Mouse (Mus musculus) macrophage (primary cell): ENCODE results near the gene Srrm1. TPM values are rescaled to one million over a fixed set of nuclear protein-coding genes. Genes with fewer than 3 reads are reported as not detected.
A peak's percentile ranks its signal among the peaks of the same experiment; 100 is the strongest.

ENCODE experiments used
- H3K27ac ChIP-seq: fragments of 350-480 bp; formaldehyde crosslinking; 2 replicates; pipeline ENCODE4 v1.9.0; 2021
- H3K36me3 ChIP-seq: fragments of 350-480 bp; formaldehyde crosslinking; 2 replicates; pipeline ENCODE4 v1.9.0; 2021; ENCODE audit errors: inconsistent target
- H3K4me3 ChIP-seq: fragments of 350-480 bp; formaldehyde crosslinking; 2 replicates; pipeline ENCODE4 v1.9.0; 2021; ENCODE audit errors: inconsistent target
- H3K79me2 ChIP-seq: fragments of 350-480 bp; formaldehyde crosslinking; 2 replicates; pipeline ENCODE4 v1.9.0; 2021; ENCODE audit errors: inconsistent target
- WGBS: methylation state at CpG from one replicate; pipeline ENCODE4 v1.1.7; 2026; ENCODE audit warnings: inconsistent platforms; ENCODE audit not compliant: missing documents; 5-methylcytosine and 5-hydroxymethylcytosine counted together
- polyA plus RNA-seq: library from polyadenylated mRNA; stranded (reverse); fragments of 250-400 nt; gene quantifications from 3 replicates; pipeline ENCODE4 v1.2.4, GENCODE M21; 2018; ENCODE audit warnings: inconsistent platforms

Gene Srrm1
- polyA plus RNA-seq, 1 experiment from 2014 or later = 270 TPM

DNA sequence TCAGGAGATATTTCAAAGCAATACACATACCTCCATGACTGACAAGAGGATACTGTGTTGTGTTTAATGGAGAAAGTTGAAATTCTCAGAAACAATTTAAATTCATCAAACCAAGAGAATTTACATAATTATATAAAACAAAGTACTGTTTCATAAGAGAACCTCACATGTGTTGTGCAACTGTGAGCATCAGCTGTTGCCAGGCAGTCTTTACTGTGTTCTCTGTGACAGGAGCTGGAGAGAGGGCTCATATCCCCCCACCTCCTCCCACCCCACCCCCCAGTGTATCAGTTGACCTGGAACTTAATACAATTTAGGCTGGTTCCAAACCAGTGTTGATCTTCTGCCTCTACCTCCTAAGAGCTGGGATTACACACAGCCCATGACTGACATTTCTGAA lies 27.1 kb downstream of the Srrm1 start:
- peaks cover 94% of the 10 kb centered on the region for H3K36me3 ChIP-seq
- H3K4me3 ChIP-seq = no peak overlapping the region
- no peak overlapping the region for H3K27ac ChIP-seq
- H3K79me2 ChIP-seq = peaks cover 29% of the 10 kb centered on the region; the same call in 1 of the 2 replicates

DNA sequence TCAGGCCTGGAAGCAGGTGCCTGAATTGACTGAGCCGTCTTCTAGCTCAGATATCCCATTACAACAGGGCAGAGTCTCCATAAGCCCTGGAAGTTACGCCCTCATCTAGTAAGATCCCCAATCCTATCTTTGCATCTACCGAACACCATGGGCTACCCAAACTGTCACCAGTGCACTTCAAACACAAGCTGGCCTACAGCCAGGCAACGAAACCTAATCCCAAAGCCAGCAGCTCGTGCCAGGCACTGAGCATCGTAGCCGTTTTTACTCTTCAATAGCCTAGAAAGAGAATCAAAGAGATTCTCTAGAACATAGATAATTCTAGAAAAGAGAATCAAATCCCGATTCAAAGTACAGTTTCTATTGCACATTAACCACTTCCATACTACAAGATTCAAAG lies 30.1 kb downstream of the Srrm1 start:
- Histone ChIP-seq H3K4me3 (no peak overlapping the region), H3K36me3 (peaks cover 75% of the 10 kb centered on the region), H3K79me2 (peaks cover 1% of the 10 kb centered on the region; the same call in 1 of the 2 replicates), H3K27ac (no peak overlapping the region)
- 99% methylated on average over 8 of the region's 8 CpGs for WGBS

DNA sequence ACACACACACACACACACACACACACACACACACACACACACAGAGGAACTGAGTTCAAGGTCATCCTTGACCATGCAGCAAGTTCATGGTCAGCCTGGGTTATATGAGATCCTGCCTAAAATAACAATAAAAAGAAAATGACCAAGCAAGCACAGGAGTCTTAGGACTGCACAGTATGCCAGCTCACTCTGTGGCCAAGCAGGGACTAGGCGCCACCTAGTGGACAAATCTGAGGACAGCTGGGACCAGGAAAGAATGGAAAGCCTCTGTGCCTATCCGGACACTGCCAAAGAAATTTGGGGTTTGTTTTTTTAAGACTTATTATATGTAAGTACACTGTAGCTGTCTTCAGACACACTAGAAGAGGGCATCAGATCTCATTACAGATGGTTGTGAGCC lies 35.2 kb downstream of the Srrm1 start:
- 23% methylated on average over 2 of the region's 2 CpGs for WGBS
- Histone ChIP-seq H3K27ac (no peak overlapping the region), H3K79me2 (no peaks in the 10 kb centered on the region), H3K36me3 (peaks cover 30% of the 10 kb centered on the region), H3K4me3 (no peak overlapping the region)

DNA sequence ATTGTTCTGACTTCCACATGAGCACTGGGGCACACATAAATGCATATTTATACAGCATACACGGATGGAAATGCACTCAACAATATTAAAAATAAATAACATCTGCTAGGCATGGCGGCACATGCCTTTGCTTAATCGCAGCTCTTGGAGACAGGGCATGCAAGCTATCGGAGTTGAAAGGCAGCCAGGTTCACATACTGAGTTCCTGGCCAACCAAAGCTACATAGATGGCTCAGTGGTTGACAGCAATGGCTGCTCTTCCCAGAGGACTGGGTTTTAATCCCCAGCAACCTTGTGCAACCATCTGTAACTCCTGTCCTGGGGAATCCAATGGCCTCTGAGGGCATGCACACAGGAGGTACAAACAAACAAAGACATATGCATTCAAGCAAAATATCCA lies 35.6 kb downstream of the Srrm1 start:
- Histone ChIP-seq H3K79me2 (no peaks in the 10 kb centered on the region), H3K4me3 (no peak overlapping the region), H3K36me3 (peaks cover 26% of the 10 kb centered on the region), H3K27ac (no peak overlapping the region)
- WGBS = 97% methylated on average over 4 of the region's 4 CpGs

DNA sequence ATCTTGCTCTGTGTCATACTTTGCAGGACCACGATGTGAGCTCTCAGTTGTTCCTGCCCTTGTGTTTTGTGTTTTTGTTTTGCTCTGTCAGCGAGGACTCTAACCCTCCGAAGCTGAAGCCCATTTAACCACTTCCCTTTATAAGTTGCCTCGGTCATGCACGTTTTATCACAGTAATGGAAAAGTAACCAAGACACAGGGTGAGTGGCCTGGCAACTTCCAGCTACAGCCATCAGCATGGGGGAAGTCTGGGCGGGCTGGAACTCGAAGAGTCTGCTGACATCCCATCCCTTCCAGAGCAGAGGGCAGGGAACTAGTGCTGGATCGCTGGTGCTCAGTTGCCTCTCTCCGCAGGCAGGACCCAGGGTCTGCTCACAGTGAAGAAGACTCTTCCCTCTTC lies 37.8 kb downstream of the Srrm1 start:
- H3K79me2 ChIP-seq = no peaks in the 10 kb centered on the region
- no peak overlapping the region for H3K4me3 ChIP-seq
- 68% methylated on average over 9 of the region's 9 CpGs for WGBS
- peak overlapping the region; percentile 73 for H3K27ac ChIP-seq
- peaks cover 4% of the 10 kb centered on the region; the same call in 1 of the 2 replicates for H3K36me3 ChIP-seq

DNA sequence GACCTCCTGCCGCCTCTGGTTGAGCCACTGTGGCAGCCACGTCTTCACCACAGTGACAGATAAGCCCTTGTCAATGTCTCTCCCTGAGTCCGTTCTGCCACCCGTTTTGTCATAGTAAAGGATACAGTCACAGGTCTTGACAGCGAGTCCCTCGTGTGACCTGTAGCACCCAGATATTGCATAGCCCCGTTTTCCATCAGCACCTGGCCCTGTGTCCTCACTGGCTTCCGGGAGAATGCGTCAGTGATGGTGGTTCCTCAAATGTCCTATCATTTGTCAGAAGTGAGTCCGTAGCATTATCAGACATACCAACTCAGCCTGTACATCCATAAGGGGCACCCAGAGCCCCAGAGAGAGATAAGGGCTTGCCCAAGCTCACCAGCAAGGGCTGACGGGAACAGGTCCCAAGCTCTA lies 38.7 kb downstream of the Srrm1 start:
- peak overlapping the region; percentile 73 for H3K27ac ChIP-seq

DNA sequence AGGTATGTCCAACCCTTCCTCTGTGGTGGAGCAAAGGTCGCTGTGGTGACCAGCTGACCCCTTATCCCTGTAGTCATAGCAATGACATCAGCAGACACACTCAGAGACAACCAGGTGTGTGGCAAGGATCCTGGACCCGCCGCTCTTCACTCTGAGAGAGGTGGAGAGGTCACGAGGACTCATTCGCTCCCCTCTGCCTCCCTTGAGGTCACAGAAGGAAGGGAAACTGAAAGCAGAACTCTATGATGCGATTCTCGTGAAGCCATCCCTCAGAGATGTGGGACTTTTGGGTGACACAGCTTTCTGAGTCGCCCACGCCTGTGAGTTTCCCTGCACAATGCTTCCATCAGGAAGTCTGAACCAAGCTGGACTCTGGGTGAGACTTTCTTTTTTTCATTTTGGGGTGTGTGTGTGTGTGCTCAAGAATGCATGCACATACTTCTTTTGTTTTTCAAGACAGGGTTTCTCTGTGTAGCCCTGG lies 39.3 kb downstream of the Srrm1 start:
- H3K27ac ChIP-seq = peak overlapping the region; percentile 73
- no peaks in the 10 kb centered on the region for H3K79me2 ChIP-seq
- no peaks in the 10 kb centered on the region for H3K36me3 ChIP-seq
- 6% methylated on average over 8 of the region's 9 CpGs for WGBS
- H3K4me3 ChIP-seq = no peak overlapping the region; the same call in 1 of the 2 replicates

More for the DNA sequence above, 38.7 kb downstream of the Srrm1 start:
- Histone ChIP-seq H3K4me3 (no peak overlapping the region; the same call in 1 of the 2 replicates), H3K79me2 (no peaks in the 10 kb centered on the region), H3K36me3 (no peaks in the 10 kb centered on the region)
- 72% methylated on average over 11 of the region's 11 CpGs for WGBS

DNA sequence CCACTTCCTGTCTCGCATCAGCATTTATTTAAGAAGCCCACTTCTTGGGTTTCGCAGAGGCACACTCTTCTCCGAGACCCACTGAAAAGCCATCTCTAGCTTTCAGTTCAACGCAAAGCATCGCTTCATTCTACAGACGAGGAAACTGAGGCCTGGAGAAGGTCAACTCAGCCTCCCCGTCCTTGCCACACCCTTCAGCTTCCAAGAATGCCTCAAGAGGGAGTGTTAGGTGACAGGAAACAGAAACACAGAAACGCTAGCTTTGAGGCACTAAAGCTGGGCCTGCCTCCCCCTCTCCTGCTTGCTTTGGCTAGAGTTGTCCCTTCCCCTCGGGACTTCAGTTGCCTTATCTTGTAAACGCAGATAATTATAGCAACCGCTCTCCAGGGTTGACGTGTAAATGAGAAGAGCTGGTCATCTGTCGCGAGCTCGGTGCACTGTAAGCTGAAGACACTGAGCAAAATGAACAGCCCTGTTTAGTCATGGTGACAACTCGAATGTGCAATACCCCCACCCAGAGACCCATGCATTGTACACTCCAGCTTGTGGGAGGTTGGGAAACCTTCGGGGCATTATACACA lies 39.9 kb downstream of the Srrm1 start:
- Histone ChIP-seq H3K4me3 (no peak overlapping the region), H3K79me2 (no peaks in the 10 kb centered on the region), H3K27ac (peak overlapping the region; percentile 73), H3K36me3 (no peaks in the 10 kb centered on the region)
- WGBS = 42% methylated on average over 17 of the region's 17 CpGs

DNA sequence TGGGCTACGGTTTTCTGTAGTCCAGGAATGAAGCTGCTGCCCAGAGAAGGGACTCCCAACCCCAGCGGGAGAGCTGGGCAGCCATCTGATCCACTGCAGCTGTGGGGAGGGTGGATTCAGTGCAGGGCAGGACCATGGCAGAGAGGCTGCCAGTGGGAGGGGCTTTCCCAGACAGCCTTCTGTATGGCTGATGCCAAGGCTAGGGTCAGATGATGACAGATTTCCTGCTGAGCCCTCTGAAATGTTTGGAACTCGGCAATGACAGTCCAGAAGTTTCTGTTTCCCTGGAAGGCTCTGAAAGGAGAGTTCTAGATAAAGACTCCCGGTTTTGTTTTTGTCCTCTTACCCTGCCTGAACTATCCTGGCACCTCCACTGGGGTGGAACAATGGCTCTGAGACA lies 40.4 kb downstream of the Srrm1 start:
- Histone ChIP-seq H3K36me3 (no peaks in the 10 kb centered on the region), H3K79me2 (no peaks in the 10 kb centered on the region), H3K4me3 (no peak overlapping the region), H3K27ac (peak overlapping the region; percentile 73; the same call in 1 of the 2 replicates)
- 88% methylated on average over 4 of the region's 4 CpGs for WGBS

DNA sequence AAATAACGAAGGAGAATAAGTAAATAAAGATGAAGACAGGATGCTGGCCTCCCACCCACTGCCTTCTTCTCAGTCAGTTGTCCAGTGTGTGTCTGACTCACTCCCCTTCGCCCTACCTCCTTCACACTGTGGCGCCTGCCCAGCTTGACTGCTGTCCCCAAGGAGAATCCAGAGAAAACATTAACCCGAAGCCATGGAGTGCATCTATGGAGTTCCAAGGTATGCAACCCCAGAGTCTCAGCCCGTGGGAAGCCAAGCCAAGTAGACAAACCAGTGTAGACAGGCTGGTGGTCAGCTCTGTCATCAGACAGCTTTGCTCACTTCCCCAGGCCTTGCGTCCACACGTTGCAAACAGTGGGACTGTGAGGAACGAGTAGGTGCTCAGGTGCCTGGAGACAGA lies 42.8 kb downstream of the Srrm1 start:
- Histone ChIP-seq H3K4me3 (no peak overlapping the region), H3K79me2 (no peaks in the 10 kb centered on the region), H3K36me3 (no peaks in the 10 kb centered on the region), H3K27ac (no peak overlapping the region)
- WGBS = 89% methylated on average over 8 of the region's 8 CpGs

DNA sequence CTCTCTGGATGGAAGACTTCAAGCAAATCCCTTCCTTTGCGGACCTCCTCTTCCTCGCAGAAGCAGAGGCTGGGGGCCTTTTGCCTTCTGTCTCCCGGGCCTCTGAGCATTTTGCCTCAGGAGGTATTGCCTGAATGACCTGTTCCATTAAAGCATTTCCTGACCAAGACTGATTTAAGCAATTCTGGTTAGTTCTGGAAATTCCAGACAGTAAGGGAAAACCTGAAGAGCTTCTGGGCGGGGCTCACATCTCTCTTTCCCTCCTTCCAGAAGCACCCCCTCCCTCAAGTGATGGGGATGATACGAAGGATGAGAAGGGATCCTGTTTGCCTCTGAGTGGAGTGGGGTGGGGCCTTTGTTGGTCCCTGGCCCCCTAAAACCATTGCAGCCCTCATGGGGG lies 43.4 kb downstream of the Srrm1 start:
- WGBS = 80% methylated on average over 5 of the region's 5 CpGs
- no peak overlapping the region for H3K27ac ChIP-seq
- H3K36me3 ChIP-seq = no peaks in the 10 kb centered on the region
- H3K79me2 ChIP-seq = no peaks in the 10 kb centered on the region
- no peak overlapping the region for H3K4me3 ChIP-seq

DNA sequence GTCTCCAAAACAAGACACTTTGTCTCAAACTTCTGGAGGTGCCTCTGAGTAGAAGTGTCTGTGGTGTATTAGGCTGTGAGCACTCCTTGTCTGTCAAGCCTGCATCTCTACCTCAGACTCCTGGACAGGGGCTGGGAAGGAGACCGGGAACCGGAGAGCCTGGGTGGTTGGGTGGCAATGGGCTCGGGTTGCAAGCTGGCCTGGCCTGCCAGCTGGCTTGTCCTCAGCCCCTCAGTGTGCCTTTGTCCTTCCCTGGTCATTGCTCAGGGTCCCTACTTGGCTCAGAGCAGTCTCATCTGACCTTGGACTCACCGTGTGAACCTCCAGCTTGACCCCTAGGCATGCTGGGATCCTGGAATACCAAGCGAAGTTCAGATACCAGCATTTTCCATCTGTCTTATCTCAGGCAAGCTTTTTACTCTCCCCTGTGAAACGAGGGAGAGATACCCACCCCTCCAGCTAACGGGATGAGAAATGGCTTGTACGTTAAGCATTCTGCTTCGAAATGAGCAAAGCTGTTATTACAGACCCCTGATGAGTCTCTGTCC lies 43.9 kb downstream of the Srrm1 start:
- Histone ChIP-seq H3K4me3 (no peak overlapping the region), H3K27ac (no peak overlapping the region), H3K79me2 (no peaks in the 10 kb centered on the region), H3K36me3 (no peaks in the 10 kb centered on the region)
- WGBS = 94% methylated on average over 8 of the region's 9 CpGs

DNA sequence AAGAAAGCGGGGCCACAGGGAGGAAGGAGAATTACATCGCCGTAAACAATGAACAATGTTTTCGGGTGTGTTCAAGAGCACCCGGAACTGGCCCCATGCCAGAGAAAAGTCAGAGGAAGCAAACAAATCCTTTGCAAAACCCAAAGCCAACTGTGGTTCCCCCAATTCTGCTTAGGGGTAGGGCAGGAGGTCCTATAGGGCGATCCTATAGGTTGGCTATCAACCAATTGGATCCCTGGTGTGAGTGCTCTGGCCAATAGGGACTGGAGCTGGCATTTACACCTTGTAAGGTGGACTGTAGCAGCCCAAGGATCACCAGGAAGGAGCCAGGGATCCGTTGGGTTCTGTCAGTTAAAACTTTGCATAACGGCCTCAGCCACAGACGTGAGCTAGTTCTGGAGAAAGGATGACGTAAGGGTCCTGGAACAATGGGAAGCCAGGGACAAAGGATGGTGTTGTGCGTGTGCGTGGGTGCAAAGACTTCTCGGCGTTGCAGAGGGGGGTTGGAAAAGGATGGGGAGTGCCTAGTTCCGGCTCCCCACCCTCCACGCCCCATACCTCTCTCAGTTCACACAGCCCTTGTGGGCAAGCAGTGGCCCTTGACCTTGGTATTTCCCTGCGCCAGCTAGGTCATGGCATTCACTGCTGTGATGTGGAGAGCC lies 46.0 kb downstream of the Srrm1 start:
- 82% methylated on average over 16 of the region's 17 CpGs for WGBS
- H3K27ac ChIP-seq = no peak overlapping the region
- no peaks in the 10 kb centered on the region for H3K36me3 ChIP-seq
- no peaks in the 10 kb centered on the region for H3K79me2 ChIP-seq
- no peak overlapping the region for H3K4me3 ChIP-seq

DNA sequence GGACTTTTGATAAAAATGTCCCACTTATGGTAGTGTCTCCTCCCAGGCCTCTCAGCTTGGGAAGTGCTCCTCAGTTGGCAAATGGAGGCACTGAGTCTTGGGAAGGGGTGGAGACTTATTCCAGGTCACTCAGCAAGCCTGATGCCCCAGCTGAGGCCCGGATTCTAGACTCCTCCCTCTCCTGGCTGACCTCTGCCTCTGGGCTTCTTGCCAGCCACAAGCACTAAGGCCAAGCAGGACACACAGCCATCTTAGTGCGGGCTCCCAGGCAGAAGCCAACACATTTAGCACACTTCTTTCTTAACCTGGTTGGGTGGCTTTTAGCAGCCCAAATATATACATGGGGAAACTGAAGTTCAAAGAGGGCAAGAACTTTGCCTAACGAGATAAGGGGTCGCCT lies 46.6 kb downstream of the Srrm1 start:
- WGBS = 85% methylated on average over 4 of the region's 4 CpGs
- H3K79me2 ChIP-seq = no peaks in the 10 kb centered on the region
- no peak overlapping the region for H3K4me3 ChIP-seq
- no peak overlapping the region for H3K27ac ChIP-seq
- no peaks in the 10 kb centered on the region for H3K36me3 ChIP-seq

DNA sequence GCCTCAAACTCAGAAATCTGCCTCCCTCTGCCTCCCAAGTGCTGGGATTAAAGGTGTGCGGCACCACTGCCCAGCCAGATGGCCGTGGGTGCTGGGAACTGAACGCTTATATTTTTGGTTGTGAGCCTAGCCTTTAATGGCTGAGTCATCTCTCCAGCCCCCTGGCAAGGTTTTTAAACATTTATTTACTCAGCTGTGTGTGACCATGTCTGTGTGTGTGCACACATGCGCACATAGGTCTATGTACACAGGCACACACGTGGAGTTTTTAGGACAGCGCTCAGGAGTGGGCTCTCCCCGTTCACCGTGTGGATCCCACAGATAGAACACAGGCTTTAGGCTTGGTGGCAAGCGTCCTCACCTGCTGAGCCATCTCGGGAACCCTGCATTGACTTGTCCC lies 50.9 kb downstream of the Srrm1 start:
- Histone ChIP-seq H3K4me3 (no peak overlapping the region), H3K36me3 (no peaks in the 10 kb centered on the region), H3K27ac (no peak overlapping the region), H3K79me2 (no peaks in the 10 kb centered on the region)
- WGBS = 94% methylated on average over 9 of the region's 10 CpGs
